Mouse (Mus musculus): ENCODE measurements around the gene Rtkn. TPM values are rescaled to one million over a fixed set of nuclear protein-coding genes. Genes with fewer than 3 reads are reported as not detected.

The Rtkn gene
- polyA plus RNA-seq, 1 experiment: 13.4 TPM

- TF ChIP-seq CTCF (IDR thresholded peaks at IDR 0.05; ENCODE audit: borderline replicate concordance, insufficient read depth, low read length) (no peak), POLR2A (IDR thresholded peaks at IDR 0.05; ENCODE audit: low read depth, low read length) (no peak)
- Histone ChIP-seq H3K4me3 (ENCODE audit: insufficient read depth, low read length) (peak overlapping the region; percentile 72), H3K4me1 (ENCODE audit: control insufficient read depth, insufficient read depth, low read length) (peaks cover 4% of the 10 kb centered on the region; the same call in 1 of the 2 replicates), H3K27ac (ENCODE audit: insufficient read depth, low read length) (peak overlapping the region; percentile 76)
Measured at GRCm38 (mm10) chr6:83121863-83122710, 13.2 kb upstream of the Rtkn start.

GRCm38 (mm10) chr6:83122961-83123360 is 12.3 kb upstream of the Rtkn start:
- H3K4me3 ChIP-seq (ENCODE audit: insufficient read depth, low read length): no peak overlapping the region
- peaks cover 4% of the 10 kb centered on the region; the same call in 1 of the 2 replicates for H3K4me1 ChIP-seq (ENCODE audit: control insufficient read depth, insufficient read depth, low read length)
- H3K27ac ChIP-seq (ENCODE audit: insufficient read depth, low read length): no peak overlapping the region
- TF ChIP-seq CTCF (IDR thresholded peaks at IDR 0.05; ENCODE audit: borderline replicate concordance, insufficient read depth, low read length) (no peak), POLR2A (IDR thresholded peaks at IDR 0.05; ENCODE audit: low read depth, low read length) (no peak)

- no peak overlapping the region for H3K27ac ChIP-seq (ENCODE audit: insufficient read depth, low read length)
- TF ChIP-seq POLR2A (IDR thresholded peaks at IDR 0.05; ENCODE audit: low read depth, low read length) (peak; percentile 63), CTCF (IDR thresholded peaks at IDR 0.05; ENCODE audit: borderline replicate concordance, insufficient read depth, low read length) (no peak)
Measured at GRCm38 (mm10) chr6:83124851-83125312, 10.4 kb upstream of the Rtkn start.

GRCm38 (mm10) chr6:83125331-83125730 is 9.9 kb upstream of the Rtkn start, which contains the start of gene Ino80b:
Ino80b (minus strand) TSS chr6:83125431.
- no peak within 1 kb of the TSS for H3K27ac ChIP-seq (ENCODE audit: insufficient read depth, low read length)
- H3K4me1 ChIP-seq (ENCODE audit: control insufficient read depth, insufficient read depth, low read length): peaks cover 4% of the 10 kb centered on the region; the same call in 1 of the 2 replicates
- TF ChIP-seq POLR2A (IDR thresholded peaks at IDR 0.05; ENCODE audit: low read depth, low read length) (no peak), CTCF (IDR thresholded peaks at IDR 0.05; ENCODE audit: borderline replicate concordance, insufficient read depth, low read length) (no peak)
- H3K4me3 ChIP-seq (ENCODE audit: insufficient read depth, low read length): peak within 1 kb of the TSS; percentile 75

More at GRCm38 (mm10) chr6:83124851-83125312, 10.4 kb upstream of the Rtkn start:
- peak overlapping the region; percentile 75 for H3K4me3 ChIP-seq (ENCODE audit: insufficient read depth, low read length)
- H3K4me1 ChIP-seq (ENCODE audit: control insufficient read depth, insufficient read depth, low read length): peaks cover 4% of the 10 kb centered on the region; the same call in 1 of the 2 replicates

GRCm38 (mm10) chr6:83127419-83127818 is 7.8 kb upstream of the Rtkn start:
- no peak for TF ChIP-seq POLR2A (IDR thresholded peaks at IDR 0.05; ENCODE audit: low read depth, low read length)
- no peak for TF ChIP-seq CTCF (IDR thresholded peaks at IDR 0.05; ENCODE audit: borderline replicate concordance, insufficient read depth, low read length)
- Histone ChIP-seq H3K27ac (ENCODE audit: insufficient read depth, low read length) (no peak overlapping the region), H3K4me3 (ENCODE audit: insufficient read depth, low read length) (no peak overlapping the region), H3K4me1 (ENCODE audit: control insufficient read depth, insufficient read depth, low read length) (peaks cover 4% of the 10 kb centered on the region; the same call in 1 of the 2 replicates)

- Histone ChIP-seq H3K27ac (ENCODE audit: insufficient read depth, low read length) (no peak overlapping the region), H3K4me3 (ENCODE audit: insufficient read depth, low read length) (no peak overlapping the region), H3K4me1 (ENCODE audit: control insufficient read depth, insufficient read depth, low read length) (peaks cover 3% of the 10 kb centered on the region; the same call in 1 of the 2 replicates)
- TF ChIP-seq CTCF (IDR thresholded peaks at IDR 0.05; ENCODE audit: borderline replicate concordance, insufficient read depth, low read length) (no peak), POLR2A (IDR thresholded peaks at IDR 0.05; ENCODE audit: low read depth, low read length) (peak; percentile 27; the same call in 1 of the 2 replicates)
Measured at GRCm38 (mm10) chr6:83131469-83132034, 3.7 kb upstream of the Rtkn start.

- no peak overlapping the region for H3K4me3 ChIP-seq (ENCODE audit: insufficient read depth, low read length)
- no peak overlapping the region for H3K27ac ChIP-seq (ENCODE audit: insufficient read depth, low read length)
- TF ChIP-seq CTCF (IDR thresholded peaks at IDR 0.05; ENCODE audit: borderline replicate concordance, insufficient read depth, low read length) (no peak), POLR2A (IDR thresholded peaks at IDR 0.05; ENCODE audit: low read depth, low read length) (0 out of 2 replicates have a peak, but pooled peaks have one; percentile 25)
- H3K4me1 ChIP-seq (ENCODE audit: control insufficient read depth, insufficient read depth, low read length): peaks cover 3% of the 10 kb centered on the region; the same call in 1 of the 2 replicates
Measured at GRCm38 (mm10) chr6:83132176-83132919, 2.9 kb upstream of the Rtkn start.

- TF ChIP-seq POLR2A (IDR thresholded peaks at IDR 0.05; ENCODE audit: low read depth, low read length) (no peak), CTCF (IDR thresholded peaks at IDR 0.05; ENCODE audit: borderline replicate concordance, insufficient read depth, low read length) (no peak)
- Histone ChIP-seq H3K4me3 (ENCODE audit: insufficient read depth, low read length) (no peak overlapping the region), H3K4me1 (ENCODE audit: control insufficient read depth, insufficient read depth, low read length) (peaks cover 6% of the 10 kb centered on the region; the same call in 1 of the 2 replicates), H3K27ac (ENCODE audit: insufficient read depth, low read length) (no peak overlapping the region)
Measured at GRCm38 (mm10) chr6:83134226-83134625, 1.0 kb upstream of the Rtkn start.

- peak overlapping the region; percentile 98 for H3K27ac ChIP-seq (ENCODE audit: insufficient read depth, low read length)
- peaks cover 6% of the 10 kb centered on the region; the same call in 1 of the 2 replicates for H3K4me1 ChIP-seq (ENCODE audit: control insufficient read depth, insufficient read depth, low read length)
- TF ChIP-seq CTCF (IDR thresholded peaks at IDR 0.05; ENCODE audit: borderline replicate concordance, insufficient read depth, low read length) (no peak), POLR2A (IDR thresholded peaks at IDR 0.05; ENCODE audit: low read depth, low read length) (peak; percentile 27; the same call in 1 of the 2 replicates)
- peak overlapping the region; percentile 56 for H3K4me3 ChIP-seq (ENCODE audit: insufficient read depth, low read length)
Measured at GRCm38 (mm10) chr6:83135571-83136161, 403 bp downstream of the Rtkn start.

Data from embryonic fibroblast, embryonic 13.5 days (primary cell).